Mouse (Mus musculus): ENCODE results near the gene Zfp811. TPM values are rescaled to one million over a fixed set of nuclear protein-coding genes. Genes with fewer than 3 reads are reported as not detected.
A peak's percentile ranks its signal among the peaks of the same experiment; 100 is the strongest.
"Not testable (repeated sequence)": the region's sequence is repeated elsewhere in the genome, so short reads cannot be mapped to it uniquely, and the experiment has no call there.

Zfp811 gene
- under 1 TPM in 1 of 2 experiments, not detected in 1; 0.26 TPM for total RNA-seq (2021)

DNA sequence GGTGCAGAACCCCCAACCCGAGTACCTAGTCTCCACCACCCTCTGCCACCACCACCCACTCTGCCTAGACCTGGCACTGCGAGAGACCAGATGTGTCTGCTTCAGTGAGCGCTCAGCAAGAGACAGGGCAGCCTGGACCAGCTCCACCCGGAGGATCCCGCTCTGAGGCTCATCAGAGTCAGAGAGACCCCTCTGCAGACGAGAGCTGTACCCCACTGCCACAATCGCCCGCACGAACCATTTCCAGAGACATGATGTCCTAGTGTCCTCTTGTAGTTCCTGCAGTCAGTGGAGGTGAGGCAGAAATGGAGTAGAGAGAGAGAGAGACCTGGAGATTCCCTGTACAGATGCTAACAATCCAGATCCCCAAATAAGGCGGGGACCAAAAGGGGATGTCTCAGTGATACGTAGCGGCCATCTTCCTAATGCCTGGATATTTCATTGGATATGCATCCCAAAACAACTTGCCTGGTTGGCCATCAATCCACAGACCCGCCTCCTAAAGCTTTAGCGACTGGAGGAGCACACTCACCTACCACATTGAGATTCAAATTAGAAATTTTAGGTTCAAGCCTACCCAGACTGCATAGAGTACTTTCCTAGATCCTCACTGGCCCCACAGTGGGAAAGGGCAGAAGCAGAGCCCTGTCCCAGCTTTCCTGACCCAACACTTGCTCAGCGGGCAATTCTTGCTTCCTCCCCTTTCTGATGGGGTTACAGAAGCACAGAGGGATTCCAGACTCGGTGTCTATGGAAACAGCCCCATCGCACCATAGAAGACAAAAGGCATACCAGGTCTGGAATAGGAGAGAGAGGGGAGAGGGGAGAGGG lies at the start of gene Zfp811:
Zfp811 (minus strand) TSS at position 388 of the 831 bp plus-strand sequence.
- intact Hi-C loops (cut with DNase I) = no loop called here
- no peak for DNase-seq (ENCODE audit: low spot score)

- intact Hi-C loops (cut with DNase I) = loop anchor here (5.0 to 10.0 kb wide), 2 partner anchors 91 to 122 kb away; partner anchors contain the start of gene Cyp4f13
These were observed 47.0 kb upstream of the Zfp811 start for GRCm38 (mm10) chr17:32856713-32857112.

DNA sequence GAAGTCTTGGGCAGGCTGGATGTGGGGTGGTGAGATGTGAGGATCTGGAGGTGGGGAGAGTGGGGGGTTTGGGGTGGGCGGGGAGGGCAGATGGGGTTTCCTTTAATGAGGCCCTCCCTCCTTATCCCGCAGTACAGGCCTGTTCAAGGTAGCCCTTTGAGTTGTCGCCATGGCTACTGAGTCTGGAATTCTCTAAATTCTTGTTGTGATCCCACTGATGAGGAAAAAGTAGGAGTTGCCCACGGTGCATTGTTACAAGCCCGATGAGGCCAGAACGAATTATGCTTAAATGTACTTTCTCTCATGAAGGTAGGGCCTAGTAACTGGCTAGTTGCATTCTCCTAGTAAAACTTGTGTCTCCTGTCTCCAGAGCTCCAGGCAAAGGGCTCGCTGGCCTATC lies 41.9 kb upstream of the Zfp811 start:
- no peak for DNase-seq (ENCODE audit: low spot score)
- intact Hi-C loops (cut with DNase I) = loop anchor here (10.0 kb wide), 1 partner anchor 117 kb away; no protein-coding TSS in a partner anchor

More at GRCm38 (mm10) chr17:32856713-32857112, 47.0 kb upstream of the Zfp811 start:
- not testable (repeated sequence) for DNase-seq (ENCODE audit: low spot score)

GRCm38 (mm10) chr17:32841388-32841787 lies 31.7 kb upstream of the Zfp811 start:
- DNase-seq (ENCODE audit: low spot score) = no peak
- intact Hi-C loops (cut with DNase I) = no loop called here

DNA sequence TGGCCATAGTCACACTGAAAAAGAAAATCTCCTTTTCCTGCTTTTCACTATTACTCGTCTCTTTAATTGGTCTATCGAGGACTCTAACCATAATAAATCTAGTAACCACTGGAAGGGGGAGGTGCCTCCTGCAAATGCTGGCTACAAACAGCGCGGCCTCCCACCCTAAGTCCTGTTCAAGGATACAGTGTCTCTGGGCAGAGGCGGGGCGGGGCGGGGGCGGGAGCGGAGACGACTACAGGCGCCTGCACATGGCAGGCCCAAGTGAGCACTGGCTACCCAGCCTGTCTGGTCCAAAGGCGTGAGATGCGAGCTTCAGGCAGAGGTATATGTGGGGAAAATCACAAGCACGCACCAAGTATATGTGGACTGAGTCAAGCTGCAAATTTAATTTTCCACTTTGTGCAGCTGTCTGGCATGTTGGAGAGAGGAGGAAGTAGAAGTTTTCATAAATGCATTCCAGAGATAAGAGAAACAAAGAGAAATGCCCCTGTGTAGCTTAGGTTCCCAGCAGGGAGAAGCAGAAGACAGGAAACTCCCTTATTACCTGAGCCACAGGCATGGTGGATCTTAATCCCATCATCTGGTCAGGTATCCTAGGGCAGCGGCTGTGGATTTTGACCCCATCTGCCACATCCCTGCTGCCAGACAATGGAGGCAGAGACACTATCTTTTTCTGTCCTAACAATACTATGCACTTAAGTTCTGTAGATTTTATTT lies 29.5 kb upstream of the Zfp811 start:
- intact Hi-C loops (cut with DNase I) = no loop called here

DNA sequence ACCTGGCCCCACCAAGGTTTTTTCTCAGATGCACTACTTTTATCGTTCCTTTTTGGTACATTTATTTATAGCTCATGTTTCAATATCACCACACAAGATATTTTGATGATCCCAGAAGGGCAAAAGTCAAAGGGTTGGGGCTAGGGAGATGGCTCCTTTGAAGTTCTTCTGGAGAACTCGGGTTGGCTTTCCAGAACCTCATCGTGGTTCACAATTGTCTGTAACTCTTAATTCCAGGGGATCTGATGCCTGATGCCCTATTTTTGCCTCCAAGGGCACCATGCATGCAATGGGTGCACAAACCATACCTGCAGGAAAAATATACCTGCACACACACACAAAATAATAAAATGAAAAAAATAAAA lies 20.7 kb upstream of the Zfp811 start:
- DNase-seq (ENCODE audit: low spot score) = no peak
- intact Hi-C loops (cut with DNase I) = loop anchor here (5.0 kb wide), 1 partner anchor 43 kb away; the partner anchor contains the start of gene Zfp871

More for the DNA sequence above, 29.5 kb upstream of the Zfp811 start:
- no peak for DNase-seq (ENCODE audit: low spot score)

- intact Hi-C loops (cut with DNase I) = loop anchor here (5.0 kb wide), 1 partner anchor 42 kb away; the partner anchor contains the start of gene Zfp871
- peak; percentile 68 for DNase-seq (ENCODE audit: low spot score)
These were observed 20.0 kb upstream of the Zfp811 start, which contains the start of gene Zfp799 for GRCm38 (mm10) chr17:32829540-32830417. Gene Zfp799 (minus strand): TSS chr17:32830261.

GRCm38 (mm10) chr17:32816074-32816784 lies 6.5 kb upstream of the Zfp811 start:
- intact Hi-C loops (cut with DNase I) = no loop called here
- DNase-seq (ENCODE audit: low spot score) = no peak

DNA sequence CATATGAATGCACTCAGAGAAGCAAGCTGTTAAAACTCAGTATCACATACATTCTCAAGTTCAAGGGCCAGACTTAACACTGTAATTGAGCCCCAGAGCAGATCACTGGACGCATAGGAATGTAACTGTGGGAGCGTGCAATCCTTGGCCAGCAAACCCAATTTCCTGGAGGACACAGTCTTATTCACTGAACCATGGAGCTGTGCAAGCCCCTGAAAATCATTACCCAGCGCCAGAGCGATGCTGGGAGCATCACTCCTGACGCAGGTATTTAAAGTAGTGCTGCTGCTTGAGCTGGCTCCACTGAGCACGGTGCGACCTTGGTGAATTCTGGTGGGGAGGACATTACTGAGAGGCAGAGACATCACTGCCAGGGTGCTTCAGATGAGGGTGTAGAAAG lies 4.4 kb upstream of the Zfp811 start:
- no peak for DNase-seq (ENCODE audit: low spot score)
- intact Hi-C loops (cut with DNase I) = no loop called here

DNA sequence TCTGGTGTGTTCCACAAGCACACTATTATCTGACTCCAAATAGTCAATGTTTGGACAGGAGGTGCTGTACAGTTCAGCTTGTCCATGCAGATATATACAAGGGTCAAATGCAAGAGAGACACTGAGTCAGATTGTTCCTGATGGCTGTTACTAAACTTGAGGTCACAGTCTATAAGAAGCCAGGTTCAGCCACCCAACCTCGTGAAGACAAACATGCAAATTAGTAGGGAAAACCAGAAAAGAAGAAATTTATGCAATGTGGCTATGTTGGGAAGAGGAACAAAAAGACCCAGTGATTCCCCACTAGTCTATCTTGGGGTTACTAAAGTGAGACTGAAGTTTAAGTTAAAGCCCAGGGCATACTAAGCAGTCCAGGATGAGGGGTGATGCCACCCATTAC lies 917 bp upstream of the Zfp811 start:
- no peak for DNase-seq (ENCODE audit: low spot score)
- intact Hi-C loops (cut with DNase I) = no loop called here

DNA sequence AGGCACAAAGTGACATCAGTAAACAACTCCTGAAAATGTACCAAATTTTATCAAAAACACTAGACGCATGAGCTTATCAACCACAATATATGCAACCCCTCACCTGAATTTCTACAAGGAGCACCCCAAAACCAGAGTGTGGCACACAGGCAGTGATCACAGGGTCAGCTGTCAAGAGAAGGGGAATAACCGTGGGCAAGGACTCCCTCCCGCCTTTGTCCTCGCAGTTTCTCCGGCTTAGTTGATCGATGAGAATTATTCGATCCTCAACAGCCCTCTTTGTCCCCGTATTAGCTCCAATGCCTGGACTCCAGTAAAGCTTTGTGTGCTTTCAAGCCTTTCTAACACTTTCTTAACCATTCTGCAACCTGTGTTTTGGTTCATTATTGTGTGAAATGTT lies 810 bp downstream of the Zfp811 start:
- intact Hi-C loops (cut with DNase I) = no loop called here
- DNase-seq (ENCODE audit: low spot score) = no peak

DNA sequence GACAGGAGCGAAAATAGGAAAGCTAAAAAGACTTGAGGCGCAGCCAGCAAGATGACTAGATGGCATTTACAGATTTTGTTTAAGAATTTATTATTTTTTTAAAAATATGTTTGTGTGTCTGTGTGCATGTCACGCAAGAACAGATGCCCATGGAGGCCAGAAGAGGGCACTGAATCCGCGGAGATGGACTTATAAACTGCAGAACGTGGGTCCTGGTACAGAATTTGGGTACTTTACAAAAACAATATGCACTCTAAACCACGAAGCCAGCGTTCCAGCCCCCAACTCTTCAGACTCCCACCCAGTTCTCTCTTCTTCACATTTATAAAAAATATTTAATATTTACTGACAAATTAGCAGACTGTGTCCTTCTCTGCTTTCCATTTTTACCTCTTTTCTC lies 20.5 kb downstream of the Zfp811 start:
- intact Hi-C loops (cut with DNase I) = loop anchor here (5.0 kb wide), 1 partner anchor 43 kb away; the partner anchor contains the start of gene Zfp799
- DNase-seq (ENCODE audit: low spot score) = no peak

- no peak for DNase-seq (ENCODE audit: low spot score)
- intact Hi-C loops (cut with DNase I) = loop anchor here (5.0 kb wide), 1 partner anchor 44 kb away; the partner anchor contains the start of gene Zfp799
These were observed 21.2 kb downstream of the Zfp811 start for GRCm38 (mm10) chr17:32788576-32788975.

DNA sequence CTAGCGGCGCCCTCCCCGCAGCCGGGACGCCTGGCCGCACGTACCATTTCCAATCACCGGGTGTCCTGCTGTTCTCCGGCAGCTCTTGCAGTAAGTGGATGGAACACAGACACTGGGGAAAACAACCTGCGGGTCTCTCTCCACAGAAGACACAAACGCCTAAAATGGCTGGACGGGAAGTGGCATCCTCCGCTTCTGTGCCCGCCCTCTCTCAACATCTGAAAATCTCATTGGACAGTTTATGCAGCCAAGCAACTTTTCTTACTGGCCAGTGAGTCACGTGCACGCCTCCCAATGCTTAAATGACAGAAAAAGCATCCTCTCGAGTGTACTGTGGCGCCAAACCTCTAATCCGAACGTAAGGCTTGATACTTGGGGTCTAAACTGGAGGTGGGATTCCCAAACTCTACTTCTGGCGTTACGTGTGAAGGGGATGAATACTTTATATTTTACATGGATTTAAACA lies 21.6 kb downstream of the Zfp811 start, which contains the start of gene Zfp871:
Zfp871 (minus strand) TSS at position 194 of the 466 bp plus-strand sequence.
- peak; percentile 81 for DNase-seq (ENCODE audit: low spot score)
- intact Hi-C loops (cut with DNase I) = loop anchor here (5.0 kb wide), 1 partner anchor 44 kb away; the partner anchor contains the start of gene Zfp799

DNA sequence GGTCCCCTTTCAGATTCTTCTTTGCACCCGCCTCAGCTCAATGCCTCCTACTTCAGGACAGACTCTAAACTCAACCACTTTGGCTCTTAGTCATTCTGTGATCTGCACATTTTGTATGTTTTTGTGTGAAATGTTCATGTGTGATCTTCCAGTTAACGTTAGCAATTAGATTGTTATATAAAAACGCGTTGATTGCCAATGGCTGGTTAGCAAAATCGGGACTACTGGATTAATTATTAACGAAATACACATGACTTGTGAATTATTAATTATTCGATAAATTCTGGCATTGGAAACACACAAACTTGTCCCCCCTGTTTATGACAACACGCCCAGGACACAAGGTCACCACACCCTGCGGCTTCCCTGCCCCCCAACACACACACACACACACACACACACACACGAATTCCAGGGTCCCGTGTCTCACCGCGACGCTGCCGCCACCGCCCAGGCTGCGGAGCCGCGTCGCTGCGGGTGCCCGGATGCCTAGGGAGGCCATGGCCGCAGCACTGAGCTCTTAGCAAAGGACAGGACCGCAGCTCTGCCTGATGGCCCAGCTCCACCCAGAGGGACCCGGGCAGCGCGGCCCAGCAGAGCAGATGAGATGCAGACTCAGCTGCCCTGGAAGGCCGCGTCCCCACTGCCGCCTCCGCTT lies 22.2 kb downstream of the Zfp811 start:
- intact Hi-C loops (cut with DNase I) = loop anchor here (5.0 kb wide), 1 partner anchor 45 kb away; the partner anchor contains the start of gene Zfp799
- DNase-seq (ENCODE audit: low spot score) = no peak

- DNase-seq (ENCODE audit: low spot score) = no peak
- intact Hi-C loops (cut with DNase I) = loop anchor here (5.0 kb wide), 1 partner anchor 45 kb away; the partner anchor contains the start of gene Zfp799
These were observed 22.8 kb downstream of the Zfp811 start for GRCm38 (mm10) chr17:32786944-32787343.

GRCm38 (mm10) chr17:32785656-32786055 lies 24.1 kb downstream of the Zfp811 start:
- DNase-seq (ENCODE audit: low spot score) = no peak
- intact Hi-C loops (cut with DNase I) = loop anchor here (5.0 kb wide), 1 partner anchor 47 kb away; the partner anchor contains the start of gene Zfp799

- intact Hi-C loops (cut with DNase I) = no loop called here
- no peak for DNase-seq (ENCODE audit: low spot score)
These were observed 32.2 kb downstream of the Zfp811 start for GRCm38 (mm10) chr17:32777564-32777963.
